Mouse (Mus musculus) C2C12 (cell line): ENCODE results near the gene Mctp1.

Source experiments
- CTCF ChIP-seq: IDR thresholded peaks from one replicate; pipeline ENCODE4 v1.5.1; 2011; ENCODE audit not compliant: control insufficient read depth, insufficient read depth, insufficient read length
- USF1 ChIP-seq: IDR thresholded peaks from one replicate; pipeline ENCODE4 v1.6.1; 2011; ENCODE audit warnings: low read depth, mild to moderate bottlenecking, control low read depth, moderate library complexity

GRCm38 (mm10) chr13:76854306-76854705, 470.0 kb downstream of the Mctp1 start:
- TF ChIP-seq CTCF: no peak
- no peak for TF ChIP-seq USF1
